Mouse (Mus musculus): ENCODE measurements around the gene Psmb8. TPM values are rescaled to one million over a fixed set of nuclear protein-coding genes. Genes with fewer than 3 reads are reported as not detected.

The Psmb8 gene
- total and polyA plus RNA-seq, 2 experiments = 80.3 to 101 TPM

- DNase-seq (ENCODE audit: extremely low read depth, low read depth, low spot score) = peak; percentile 31
- H3K4me3 ChIP-seq (ENCODE audit: insufficient read depth, low read depth, low read length) = no peak overlapping the region
- H3K79me2 ChIP-seq (ENCODE audit: control insufficient read depth, insufficient read depth, low read length) = no peaks in the 10 kb centered on the region
- no peak overlapping the region for H3K9ac ChIP-seq (ENCODE audit: low read depth, low read length)
- H3K4me1 ChIP-seq (ENCODE audit: control insufficient read depth, insufficient read depth, low read length) = no peaks in the 10 kb centered on the region
- TF ChIP-seq POLR2A (IDR thresholded peaks at IDR 0.05; ENCODE audit: extremely low read depth, insufficient read depth, low read length) = no peak
- peak; percentile 73 for TF ChIP-seq CTCF (IDR thresholded peaks at IDR 0.05; ENCODE audit: low read depth, low read length)
- WGBS = 0% methylated on average over 2 of the region's 2 CpGs
- H3K27ac ChIP-seq (replicated peaks; ENCODE audit: insufficient read depth, low read depth, low read length) = no peak overlapping the region
- H3K36me3 ChIP-seq (ENCODE audit: control insufficient read depth, insufficient read depth, low read length) = no peaks in the 10 kb centered on the region
- no peaks in the 10 kb centered on the region for H3K27me3 ChIP-seq (ENCODE audit: control insufficient read depth, insufficient read depth, low read length)
Measured at GRCm38 (mm10) chr17:34169279-34169678, 28.2 kb upstream of the Psmb8 start.

- WGBS = 17% methylated on average over 4 of the region's 4 CpGs
- Histone ChIP-seq H3K4me1 (ENCODE audit: control insufficient read depth, insufficient read depth, low read length) (no peaks in the 10 kb centered on the region), H3K27ac (replicated peaks; ENCODE audit: insufficient read depth, low read depth, low read length) (no peak overlapping the region), H3K79me2 (ENCODE audit: control insufficient read depth, insufficient read depth, low read length) (no peaks in the 10 kb centered on the region), H3K4me3 (ENCODE audit: insufficient read depth, low read depth, low read length) (no peak overlapping the region), H3K9ac (ENCODE audit: low read depth, low read length) (no peak overlapping the region), H3K27me3 (ENCODE audit: control insufficient read depth, insufficient read depth, low read length) (no peaks in the 10 kb centered on the region), H3K36me3 (ENCODE audit: control insufficient read depth, insufficient read depth, low read length) (no peaks in the 10 kb centered on the region)
- no peak for TF ChIP-seq CTCF (IDR thresholded peaks at IDR 0.05; ENCODE audit: low read depth, low read length)
- TF ChIP-seq POLR2A (IDR thresholded peaks at IDR 0.05; ENCODE audit: extremely low read depth, insufficient read depth, low read length) = no peak
- DNase-seq (ENCODE audit: extremely low read depth, low read depth, low spot score) = no peak
Measured at GRCm38 (mm10) chr17:34170487-34170876, 27.0 kb upstream of the Psmb8 start.

DNA sequence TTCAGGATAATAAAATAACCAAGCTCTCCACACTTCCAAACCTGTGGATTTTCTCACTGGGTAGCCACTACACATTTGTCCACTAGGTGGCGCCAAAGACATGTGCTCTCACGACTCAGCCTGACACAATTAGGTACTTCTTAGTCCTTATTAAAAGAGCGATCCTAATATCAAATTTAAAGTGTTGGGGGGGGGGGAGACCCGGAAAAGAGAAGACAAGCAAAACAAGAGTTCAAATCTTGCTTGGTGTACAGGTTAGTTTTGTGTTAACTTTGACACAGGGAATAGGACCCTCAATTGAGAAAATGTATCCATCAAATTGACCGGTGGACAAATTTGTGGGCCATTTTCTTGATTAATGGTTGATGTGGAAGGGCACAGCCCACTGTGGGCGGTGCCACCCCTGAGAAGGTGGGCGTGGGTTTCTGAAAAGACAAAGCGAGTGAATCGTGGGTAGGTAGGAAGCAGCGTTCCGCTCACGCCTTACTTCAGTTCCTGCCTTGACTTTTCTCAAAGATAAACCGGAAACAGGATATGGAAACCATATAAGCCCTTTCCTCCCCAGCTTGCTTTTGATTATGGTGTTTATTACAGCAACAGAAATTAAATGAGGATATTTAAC lies 26.5 kb upstream of the Psmb8 start:
- WGBS = 38% methylated on average over 13 of the region's 13 CpGs
- DNase-seq (ENCODE audit: extremely low read depth, low read depth, low spot score) = peak; percentile 61
- Histone ChIP-seq H3K4me3 (ENCODE audit: insufficient read depth, low read depth, low read length) (no peak overlapping the region), H3K27ac (replicated peaks; ENCODE audit: insufficient read depth, low read depth, low read length) (no peak overlapping the region), H3K36me3 (ENCODE audit: control insufficient read depth, insufficient read depth, low read length) (no peaks in the 10 kb centered on the region), H3K27me3 (ENCODE audit: control insufficient read depth, insufficient read depth, low read length) (no peaks in the 10 kb centered on the region), H3K4me1 (ENCODE audit: control insufficient read depth, insufficient read depth, low read length) (no peaks in the 10 kb centered on the region), H3K9ac (ENCODE audit: low read depth, low read length) (no peak overlapping the region), H3K79me2 (ENCODE audit: control insufficient read depth, insufficient read depth, low read length) (no peaks in the 10 kb centered on the region)
- TF ChIP-seq POLR2A (IDR thresholded peaks at IDR 0.05; ENCODE audit: extremely low read depth, insufficient read depth, low read length) (no peak), CTCF (IDR thresholded peaks at IDR 0.05; ENCODE audit: low read depth, low read length) (peak; percentile 72; the same call in 1 of the 2 replicates)

DNA sequence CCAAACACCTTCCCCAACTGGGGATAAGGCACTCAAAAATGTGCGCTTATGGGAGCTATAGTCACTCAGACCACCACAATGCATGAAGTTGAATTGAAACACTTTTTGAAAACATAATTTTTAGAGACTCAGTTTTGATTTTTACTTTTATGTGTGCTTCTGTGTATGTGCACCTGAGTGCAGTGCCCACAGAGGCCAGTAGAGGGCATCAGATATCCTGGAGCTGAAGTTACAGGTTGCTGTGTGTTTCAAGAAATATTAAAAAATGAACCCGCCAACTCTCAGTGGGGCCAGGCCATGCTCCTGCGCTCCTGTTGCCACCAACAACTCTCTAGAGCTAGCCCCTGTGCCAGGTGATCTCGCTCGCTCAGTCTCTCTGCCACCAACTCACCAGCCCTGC lies 25.0 kb upstream of the Psmb8 start:
- Histone ChIP-seq H3K27ac (replicated peaks; ENCODE audit: insufficient read depth, low read depth, low read length) (no peak overlapping the region), H3K9ac (ENCODE audit: low read depth, low read length) (no peak overlapping the region), H3K4me3 (ENCODE audit: insufficient read depth, low read depth, low read length) (no peak overlapping the region), H3K4me1 (ENCODE audit: control insufficient read depth, insufficient read depth, low read length) (no peaks in the 10 kb centered on the region), H3K36me3 (ENCODE audit: control insufficient read depth, insufficient read depth, low read length) (no peaks in the 10 kb centered on the region), H3K79me2 (ENCODE audit: control insufficient read depth, insufficient read depth, low read length) (no peaks in the 10 kb centered on the region), H3K27me3 (ENCODE audit: control insufficient read depth, insufficient read depth, low read length) (no peaks in the 10 kb centered on the region)
- 97% methylated on average over 5 of the region's 5 CpGs for WGBS
- no peak for DNase-seq (ENCODE audit: extremely low read depth, low read depth, low spot score)
- TF ChIP-seq CTCF (IDR thresholded peaks at IDR 0.05; ENCODE audit: low read depth, low read length) (no peak), POLR2A (IDR thresholded peaks at IDR 0.05; ENCODE audit: extremely low read depth, insufficient read depth, low read length) (no peak)

GRCm38 (mm10) chr17:34174075-34174474 lies 23.4 kb upstream of the Psmb8 start:
- TF ChIP-seq CTCF (IDR thresholded peaks at IDR 0.05; ENCODE audit: low read depth, low read length) = no peak
- no peak for TF ChIP-seq POLR2A (IDR thresholded peaks at IDR 0.05; ENCODE audit: extremely low read depth, insufficient read depth, low read length)
- DNase-seq (ENCODE audit: extremely low read depth, low read depth, low spot score) = no peak

GRCm38 (mm10) chr17:34177179-34177578 lies 20.3 kb upstream of the Psmb8 start:
- TF ChIP-seq CTCF (IDR thresholded peaks at IDR 0.05; ENCODE audit: low read depth, low read length) = no peak
- H3K9ac ChIP-seq (ENCODE audit: low read depth, low read length) = no peak overlapping the region
- WGBS = 77% methylated on average over 4 of the region's 4 CpGs

More at GRCm38 (mm10) chr17:34174075-34174474, 23.4 kb upstream of the Psmb8 start:
- Histone ChIP-seq H3K4me1 (ENCODE audit: control insufficient read depth, insufficient read depth, low read length) (no peaks in the 10 kb centered on the region), H3K27ac (replicated peaks; ENCODE audit: insufficient read depth, low read depth, low read length) (no peak overlapping the region), H3K79me2 (ENCODE audit: control insufficient read depth, insufficient read depth, low read length) (no peaks in the 10 kb centered on the region), H3K9ac (ENCODE audit: low read depth, low read length) (no peak overlapping the region), H3K36me3 (ENCODE audit: control insufficient read depth, insufficient read depth, low read length) (no peaks in the 10 kb centered on the region), H3K4me3 (ENCODE audit: insufficient read depth, low read depth, low read length) (no peak overlapping the region), H3K27me3 (ENCODE audit: control insufficient read depth, insufficient read depth, low read length) (no peaks in the 10 kb centered on the region)
- 50% methylated on average over 1 of the region's 1 CpGs for WGBS

More at GRCm38 (mm10) chr17:34177179-34177578, 20.3 kb upstream of the Psmb8 start:
- H3K27me3 ChIP-seq (ENCODE audit: control insufficient read depth, insufficient read depth, low read length) = no peaks in the 10 kb centered on the region
- peaks cover 8% of the 10 kb centered on the region; the same call in 1 of the 2 replicates for H3K4me1 ChIP-seq (ENCODE audit: control insufficient read depth, insufficient read depth, low read length)
- no peaks in the 10 kb centered on the region for H3K36me3 ChIP-seq (ENCODE audit: control insufficient read depth, insufficient read depth, low read length)
- no peak for DNase-seq (ENCODE audit: extremely low read depth, low read depth, low spot score)
- no peak overlapping the region for H3K27ac ChIP-seq (replicated peaks; ENCODE audit: insufficient read depth, low read depth, low read length)
- no peak overlapping the region for H3K4me3 ChIP-seq (ENCODE audit: insufficient read depth, low read depth, low read length)
- no peaks in the 10 kb centered on the region for H3K79me2 ChIP-seq (ENCODE audit: control insufficient read depth, insufficient read depth, low read length)
